Comparison of ENCODE assay signal across 23 mouse cellular contexts in genomic region chr3:104550594-104550993, GRCm38 (mm10).
"Had no signal": no experiment of that assay in that cellular context is flagged by ENCODE, and none has a peak within 500 bp of the region (broad histone marks: within the 10 kb centered on the region; RNA-seq: fewer than 3 reads in every experiment).

No protein-coding gene starts in this region.

- H3K4me2 ChIP-seq: heart, embryonic 11.5 days; heart, embryonic 13.5 days; heart, embryonic 15.5 days; hindbrain, embryonic 13.5 days; hindbrain, embryonic 15.5 days; kidney, embryonic 15.5 days; limb, embryonic 13.5 days; limb, embryonic 15.5 days; liver, embryonic 12.5 days had no signal

- H3K4me1 ChIP-seq: heart, embryonic 13.5 days; heart, embryonic 15.5 days; hindbrain, embryonic 13.5 days; hindbrain, embryonic 15.5 days; limb, embryonic 15.5 days; liver, embryonic 12.5 days had no signal

- DNase-seq: gastrocnemius, postnatal 25 days; heart, adult 18-20 months; heart, postnatal 14 days; heart, postnatal 36 days; kidney, adult 18-20 months; kidney, adult 9 months; kidney, postnatal 14 days; kidney, postnatal 36 days; layer of hippocampus, adult 9-11 months; layer of hippocampus, postnatal 36 days; left cerebral cortex, postnatal 4 days had no signal

- H3K36me3 ChIP-seq: heart, embryonic 13.5 days; heart, embryonic 15.5 days; hindbrain, embryonic 13.5 days; hindbrain, embryonic 15.5 days; kidney, embryonic 15.5 days; limb, embryonic 13.5 days; limb, embryonic 15.5 days; liver, embryonic 12.5 days had no signal

- H3K9ac ChIP-seq: heart, embryonic 13.5 days; heart, embryonic 15.5 days; hindbrain, embryonic 13.5 days; hindbrain, embryonic 15.5 days; kidney, embryonic 15.5 days; limb, embryonic 13.5 days; limb, embryonic 15.5 days; liver, embryonic 12.5 days; liver, embryonic 14.5 days had no signal

- ATAC-seq: hindbrain, postnatal 0 days; liver, embryonic 12.5 days had no signal

- H3K9me3 ChIP-seq: heart, embryonic 13.5 days; heart, embryonic 15.5 days; hindbrain, embryonic 13.5 days; hindbrain, embryonic 15.5 days; kidney, embryonic 15.5 days; limb, embryonic 13.5 days; limb, embryonic 15.5 days; liver, embryonic 12.5 days had no signal

- H3K27me3 ChIP-seq: heart, embryonic 13.5 days; heart, embryonic 15.5 days; hindbrain, embryonic 13.5 days; hindbrain, embryonic 15.5 days; kidney, embryonic 15.5 days; limb, embryonic 13.5 days; limb, embryonic 15.5 days had no signal

- H3K4me3 ChIP-seq: heart, embryonic 13.5 days; heart, embryonic 15.5 days; hindbrain, embryonic 13.5 days; hindbrain, embryonic 15.5 days; kidney, embryonic 15.5 days; limb, embryonic 13.5 days; limb, embryonic 15.5 days; liver, embryonic 12.5 days had no signal

- H3K27ac ChIP-seq: heart, embryonic 13.5 days; heart, embryonic 15.5 days; hindbrain, embryonic 13.5 days; hindbrain, embryonic 15.5 days; hindbrain, postnatal 0 days; kidney, embryonic 15.5 days; kidney, postnatal 0 days; limb, embryonic 13.5 days; limb, embryonic 15.5 days; liver, embryonic 12.5 days; liver, embryonic 14.5 days had no signal
